In genomic region chr2:133134878-133135277, GRCm38 (mm10) we compare ENCODE assay signal across 18 mouse cellular contexts.
"Had no signal": no experiment of that assay in that cellular context is flagged by ENCODE, and none has a peak within 500 bp of the region (broad histone marks: within the 10 kb centered on the region; RNA-seq: fewer than 3 reads in every experiment).

No protein-coding gene starts in this region.

- H3K27me3 ChIP-seq: liver, embryonic 13.5 days; liver, embryonic 15.5 days; lung, embryonic 15.5 days; megakaryocyte, embryonic 14.5 days; midbrain, embryonic 12.5 days; neural tube, embryonic 12.5 days had no signal

- ATAC-seq: liver, postnatal 0 days; lung, postnatal 0 days; midbrain, embryonic 16.5 days had no signal

- H3K27ac ChIP-seq: liver, embryonic 13.5 days; liver, embryonic 15.5 days; lung, embryonic 15.5 days; macrophage; midbrain, embryonic 12.5 days; neural tube, embryonic 12.5 days had no signal

- H3K9me3 ChIP-seq: liver, embryonic 13.5 days; liver, embryonic 15.5 days; lung, embryonic 15.5 days; midbrain, embryonic 12.5 days; neural tube, embryonic 12.5 days had no signal

- H3K4me3 ChIP-seq: liver, embryonic 13.5 days; liver, embryonic 15.5 days; lung, embryonic 15.5 days; megakaryocyte, embryonic 14.5 days; midbrain, embryonic 12.5 days; neural tube, embryonic 12.5 days had no signal

- H3K4me2 ChIP-seq: liver, embryonic 13.5 days; liver, embryonic 15.5 days; lung, embryonic 15.5 days; midbrain, embryonic 12.5 days; neural tube, embryonic 12.5 days had no signal

- H3K9ac ChIP-seq: liver, embryonic 13.5 days; liver, embryonic 15.5 days; liver, postnatal 0 days; lung, embryonic 15.5 days; midbrain, embryonic 12.5 days; neural tube, embryonic 12.5 days had no signal

- DNase-seq: liver, embryonic 13.5 days; liver, postnatal 0 days; lung, adult 2 months; lung, postnatal 14 days; lung, postnatal 36 days; midbrain, embryonic 14.5 days; right cerebral cortex, postnatal 14 days; thymus, adult 18-20 months; thymus, postnatal 14 days; thymus, postnatal 36 days had no signal

- H3K4me1 ChIP-seq: liver, embryonic 13.5 days; liver, embryonic 15.5 days; megakaryocyte, embryonic 14.5 days; midbrain, embryonic 12.5 days; neural tube, embryonic 12.5 days had no signal

- H3K36me3 ChIP-seq: liver, embryonic 13.5 days; liver, embryonic 15.5 days; lung, embryonic 15.5 days; midbrain, embryonic 12.5 days; neural tube, embryonic 12.5 days had no signal
